Mouse (Mus musculus): ENCODE data around the gene Zfp69. TPM values are rescaled to one million over a fixed set of nuclear protein-coding genes. Genes with fewer than 3 reads are reported as not detected.

The Zfp69 gene
- total RNA-seq, 2 experiments from 2014 or later, result 0.95 to 1.2 TPM

GRCm38 (mm10) chr4:120930736-120931135 is 20.8 kb downstream of the Zfp69 start:
- intact Hi-C loops (cut with DNase I), result no loop called here
- DNase-seq (ENCODE audit: low spot score), result no peak

GRCm38 (mm10) chr4:120928686-120929085 is 22.8 kb downstream of the Zfp69 start:
- intact Hi-C loops (cut with DNase I), result no loop called here
- DNase-seq (ENCODE audit: low spot score), result no peak

- no peak for DNase-seq (ENCODE audit: low spot score)
- intact Hi-C loops (cut with DNase I), result no loop called here
Observed at GRCm38 (mm10) chr4:120925386-120925785, 26.1 kb downstream of the Zfp69 start.

GRCm38 (mm10) chr4:120924554-120925299 is 26.8 kb downstream of the Zfp69 start, which contains the start of gene Exo5:
TSS of gene Exo5 (minus strand) at chr4:120925017.
- intact Hi-C loops (cut with DNase I), result no loop called here
- DNase-seq (ENCODE audit: low spot score), result peak; percentile 83

- no peak for DNase-seq (ENCODE audit: low spot score)
- intact Hi-C loops (cut with DNase I), result no loop called here
Observed at GRCm38 (mm10) chr4:120921461-120921860, 30.0 kb downstream of the Zfp69 start.

GRCm38 (mm10) chr4:120914501-120914900 is 37.0 kb downstream of the Zfp69 start:
- intact Hi-C loops (cut with DNase I), result no loop called here
- DNase-seq (ENCODE audit: low spot score), result no peak

GRCm38 (mm10) chr4:120913861-120914260 is 37.6 kb downstream of the Zfp69 start:
- intact Hi-C loops (cut with DNase I), result no loop called here

GRCm38 (mm10) chr4:120913443-120913842 is 38.1 kb downstream of the Zfp69 start:
- intact Hi-C loops (cut with DNase I), result no loop called here
- no peak for DNase-seq (ENCODE audit: low spot score)

More at GRCm38 (mm10) chr4:120913861-120914260, 37.6 kb downstream of the Zfp69 start:
- DNase-seq (ENCODE audit: low spot score), result no peak

- no peak for DNase-seq (ENCODE audit: low spot score)
- intact Hi-C loops (cut with DNase I), result no loop called here
Observed at GRCm38 (mm10) chr4:120912866-120913265, 38.6 kb downstream of the Zfp69 start.

GRCm38 (mm10) chr4:120911086-120911485 is 40.4 kb downstream of the Zfp69 start:
- DNase-seq (ENCODE audit: low spot score), result no peak
- intact Hi-C loops (cut with DNase I), result no loop called here

- intact Hi-C loops (cut with DNase I), result loop anchor here (1.0 kb wide), 1 partner anchor 58 kb away; no protein-coding TSS in a partner anchor
- no peak for DNase-seq (ENCODE audit: low spot score)
Observed at GRCm38 (mm10) chr4:120909558-120910150, 41.8 kb downstream of the Zfp69 start.

GRCm38 (mm10) chr4:120905644-120906043 is 45.9 kb downstream of the Zfp69 start:
- no peak for DNase-seq (ENCODE audit: low spot score)
- intact Hi-C loops (cut with DNase I), result no loop called here

- DNase-seq (ENCODE audit: low spot score), result no peak
- intact Hi-C loops (cut with DNase I), result no loop called here
Observed at GRCm38 (mm10) chr4:120904533-120904932, 47.0 kb downstream of the Zfp69 start.

GRCm38 (mm10) chr4:120895810-120896584 is 55.5 kb downstream of the Zfp69 start:
- no peak for DNase-seq (ENCODE audit: low spot score)
- intact Hi-C loops (cut with DNase I), result loop anchor here (10.0 kb wide), 1 partner anchor 121 kb away; no protein-coding TSS in a partner anchor

- intact Hi-C loops (cut with DNase I), result loop anchor here (10.0 kb wide), 1 partner anchor 120 kb away; no protein-coding TSS in a partner anchor
- no peak for DNase-seq (ENCODE audit: low spot score)
Observed at GRCm38 (mm10) chr4:120895226-120895625, 56.3 kb downstream of the Zfp69 start.

GRCm38 (mm10) chr4:120894584-120894983 is 56.9 kb downstream of the Zfp69 start:
- no peak for DNase-seq (ENCODE audit: low spot score)
- intact Hi-C loops (cut with DNase I), result loop anchor here (10.0 kb wide), 1 partner anchor 120 kb away; no protein-coding TSS in a partner anchor

- intact Hi-C loops (cut with DNase I), result loop anchor here (10.0 kb wide), 1 partner anchor 119 kb away; no protein-coding TSS in a partner anchor
- DNase-seq (ENCODE audit: low spot score), result no peak
Observed at GRCm38 (mm10) chr4:120893656-120894401, 57.7 kb downstream of the Zfp69 start.

GRCm38 (mm10) chr4:120892516-120892915 is 59.0 kb downstream of the Zfp69 start:
- no peak for DNase-seq (ENCODE audit: low spot score)
- intact Hi-C loops (cut with DNase I), result loop anchor here (10.0 kb wide), 1 partner anchor 118 kb away; no protein-coding TSS in a partner anchor

- intact Hi-C loops (cut with DNase I), result loop anchor here (10.0 kb wide), 1 partner anchor 117 kb away; no protein-coding TSS in a partner anchor
- DNase-seq (ENCODE audit: low spot score), result no peak
Observed at GRCm38 (mm10) chr4:120891960-120892359, 59.5 kb downstream of the Zfp69 start.

Measured in heart, postnatal 25 days (tissue).